Mouse (Mus musculus) liver, embryonic 14.5 days (tissue): Measurements from ENCODE around the gene Fam131a. TPM values are rescaled to one million over a fixed set of nuclear protein-coding genes. Genes with fewer than 3 reads are reported as not detected.

Experiments
- ATAC-seq: fragments of 200-750 bp; cut with Nextera tagmentation; 2 replicates; pipeline ENCODE4 v1.8.0; 2017; ENCODE audit warnings: moderate number of reproducible peaks, mild to moderate bottlenecking, moderate library complexity; ENCODE audit not compliant: insufficient read depth
- DNase-seq, 3 experiments: peaks; one replicate each; pipeline ENCODE4 v3.0.0-alpha.2; 2012 to 2013; ENCODE audit warnings: low read depth in 3 of 3, low spot score in 3 of 3
- H3K27ac ChIP-seq: fragments of 300-500 bp; sonication (generic); 2 replicates; pipeline ENCODE4 v1.5.1; 2014; ENCODE audit warnings: moderate library complexity, mild to moderate bottlenecking, control low read depth, inconsistent platforms
- H3K27me3 ChIP-seq: fragments of 300-500 bp; sonication (generic); 2 replicates; pipeline ENCODE4 v1.6.1; 2014; ENCODE audit warnings: mild to moderate bottlenecking, low read length, moderate library complexity; ENCODE audit not compliant: control insufficient read depth, insufficient read depth
- H3K36me3 ChIP-seq: fragments of 300-500 bp; sonication (generic); replicated peaks from 2 replicates; pipeline ENCODE4 v1.6.1; 2014; ENCODE audit warnings: low read depth; ENCODE audit not compliant: control insufficient read depth, insufficient read depth
- H3K4me1 ChIP-seq, 2 experiments: fragments of 200-500 bp in 1 of 2; fragments of 300-500 bp in 1 of 2; sonication (generic) in 1 of 2; replicated peaks; 2 replicates each; pipeline ENCODE4 v1.6.1; 2012 to 2014; ENCODE audit warnings: antibody characterized with exemption in 1 of 2, inconsistent platforms in 1 of 2, low read length in 1 of 2; ENCODE audit not compliant: control insufficient read depth in 2 of 2, insufficient read depth in 2 of 2
- H3K4me2 ChIP-seq: fragments of 300-500 bp; sonication (generic); 2 replicates; pipeline ENCODE4 v1.6.1; 2014; ENCODE audit warnings: low read depth, mild to moderate bottlenecking, control low read depth, moderate library complexity
- H3K4me3 ChIP-seq, 2 experiments: fragments of 200-500 bp in 1 of 2; fragments of 300-500 bp in 1 of 2; sonication (generic) in 1 of 2; 2 replicates each; pipeline ENCODE4 v1.5.1; 2012 to 2014; ENCODE audit warnings: low read depth in 2 of 2, low read length in 2 of 2, mild to moderate bottlenecking in 2 of 2, control low read depth in 1 of 2, inconsistent platforms in 1 of 2, moderate library complexity in 1 of 2; ENCODE audit not compliant: insufficient read depth in 1 of 2
- H3K9ac ChIP-seq: fragments of 300-500 bp; sonication (generic); replicated peaks from 2 replicates; pipeline ENCODE4 v1.6.1; 2014; ENCODE audit warnings: mild to moderate bottlenecking, control low read depth, moderate library complexity
- H3K9me3 ChIP-seq: fragments of 300-500 bp; sonication (generic); 2 replicates; pipeline ENCODE4 v1.6.1; 2016; ENCODE audit warnings: low read length, mixed read lengths; ENCODE audit not compliant: control insufficient read depth
- CTCF ChIP-seq: IDR thresholded peaks from 2 replicates; pipeline ENCODE4 v1.5.1; 2016; ENCODE audit warnings: antibody characterized with exemption, low read depth, control low read depth
- EP300 ChIP-seq: IDR thresholded peaks from 2 replicates; pipeline ENCODE4 v1.6.1; 2016; ENCODE audit warnings: antibody characterized with exemption, low read depth
- WGBS: fragments of 180-500 bp; shearing (Covaris S2); extraction: QIAGEN DNeasy Blood & Tissue Kit; methylation state at CpG from one replicate; pipeline ENCODE4 v1.1.7; 2014; ENCODE audit not compliant: insufficient replicate concordance; 5-methylcytosine and 5-hydroxymethylcytosine counted together
- polyA plus RNA-seq, 2 experiments: library from polyadenylated mRNA; depleted of rRNA in 1 of 2; stranded (reverse) in 1 of 2; unstranded in 1 of 2; fragments of >200 nt; fragmentation: Nextera tagmentation in 1 of 2; extraction: Ambion mirVana in 1 of 2; gene quantifications; 2 replicates each; pipeline versions ENCODE4 v1.2.1 to v1.2.3; 2012 to 2014

The Fam131a gene
- polyA plus RNA-seq, 2 experiments, result 1.3 to 1.4 TPM

- Histone ChIP-seq H3K27me3 (peaks cover 31% of the 10 kb centered on the region), H3K9me3 (no peaks in the 10 kb centered on the region), H3K4me1 (peaks cover 2 to 3% of the 10 kb centered on the region in 2 experiments; a peak in 3 of 4 replicates), H3K27ac (no peak overlapping the region), H3K4me3 (peak overlapping the region; percentile 10 to 34; a peak in 3 of 4 replicates), H3K36me3 (peaks cover 7% of the 10 kb centered on the region), H3K9ac (peak overlapping the region; percentile 18; the same call in 1 of the 2 replicates), H3K4me2 (peak overlapping the region; percentile 58)
- 5% methylated on average over 46 of the region's 46 CpGs for WGBS
- DNase-seq (no peak), ATAC-seq (no peak)
- TF ChIP-seq CTCF (no peak), EP300 (no peak)
Measured at GRCm38 (mm10) chr16:20695622-20696323, 2.7 kb downstream of the Fam131a start.

- H3K27me3 ChIP-seq, result peaks cover 27% of the 10 kb centered on the region
- no peak for ATAC-seq
Measured at GRCm38 (mm10) chr16:20699266-20699665, 6.2 kb downstream of the Fam131a start.

DNA sequence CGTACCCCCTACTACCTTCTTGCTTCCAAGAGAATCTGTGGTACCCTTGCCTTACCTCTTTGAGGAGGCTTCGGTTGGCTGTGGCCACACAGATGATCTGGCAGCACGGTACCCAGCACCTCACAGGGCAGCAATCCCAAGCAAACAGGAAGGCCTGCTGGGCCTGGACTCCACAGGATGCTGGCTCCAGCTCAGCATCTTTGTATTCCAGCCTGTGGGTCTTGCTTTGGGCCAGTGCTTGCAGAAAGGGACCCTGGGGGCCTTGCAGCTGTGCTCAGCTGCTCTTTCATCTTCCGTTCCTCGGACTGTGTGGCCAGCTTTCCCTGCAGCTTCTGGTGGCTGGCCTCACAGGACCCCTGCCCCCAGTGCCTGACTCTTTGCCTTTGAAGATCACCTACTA, 7.0 kb downstream of the Fam131a start:
- no peaks in the 10 kb centered on the region for H3K9me3 ChIP-seq
- WGBS, result 64% methylated on average over 5 of the region's 5 CpGs
- no peak for DNase-seq
- H3K4me3 ChIP-seq, result no peak overlapping the region
- no peak for ATAC-seq
- no peak overlapping the region for H3K4me2 ChIP-seq
- TF ChIP-seq CTCF (no peak), EP300 (no peak)
- no peaks in the 10 kb centered on the region for H3K36me3 ChIP-seq
- H3K9ac ChIP-seq, result no peak overlapping the region
- peaks cover 19% of the 10 kb centered on the region for H3K27me3 ChIP-seq
- no peak overlapping the region for H3K27ac ChIP-seq
- peaks cover 33 to 34% of the 10 kb centered on the region in 2 experiments for H3K4me1 ChIP-seq

More at GRCm38 (mm10) chr16:20699266-20699665, 6.2 kb downstream of the Fam131a start:
- H3K9ac ChIP-seq, result no peak overlapping the region
- DNase-seq, result no peak
- WGBS, result 62% methylated on average over 5 of the region's 5 CpGs
- no peaks in the 10 kb centered on the region for H3K36me3 ChIP-seq
- no peak for TF ChIP-seq EP300
- TF ChIP-seq CTCF, result no peak
- no peaks in the 10 kb centered on the region for H3K9me3 ChIP-seq
- H3K27ac ChIP-seq, result no peak overlapping the region
- H3K4me3 ChIP-seq, result no peak overlapping the region
- peaks cover 26 to 27% of the 10 kb centered on the region in 2 experiments for H3K4me1 ChIP-seq
- no peak overlapping the region for H3K4me2 ChIP-seq

DNA sequence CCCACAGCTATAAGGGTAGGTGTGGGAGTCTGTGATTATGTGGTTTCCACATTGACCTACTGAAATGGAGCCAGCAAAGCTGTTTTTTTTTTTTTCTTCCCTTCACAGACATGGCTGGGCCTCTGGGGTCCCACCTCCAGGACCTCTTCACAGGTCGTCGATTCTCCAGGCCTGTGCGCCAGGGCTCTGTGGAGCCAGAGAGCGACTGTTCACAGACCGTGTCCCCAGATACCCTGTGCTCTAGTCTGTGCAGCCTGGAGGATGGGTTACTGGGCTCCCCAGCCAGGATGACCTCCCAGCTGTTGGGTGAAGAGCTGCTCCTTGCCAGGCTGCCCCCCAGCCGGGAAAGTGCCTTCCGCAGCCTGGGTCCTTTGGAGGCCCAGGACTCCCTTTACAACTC, 8.3 kb downstream of the Fam131a start:
- Histone ChIP-seq H3K4me2 (no peak overlapping the region), H3K9ac (no peak overlapping the region), H3K4me3 (no peak overlapping the region), H3K27ac (no peak overlapping the region), H3K27me3 (peaks cover 6% of the 10 kb centered on the region), H3K9me3 (no peaks in the 10 kb centered on the region), H3K4me1 (peaks cover 45 to 46% of the 10 kb centered on the region in 2 experiments), H3K36me3 (no peaks in the 10 kb centered on the region)
- no peak for DNase-seq
- ATAC-seq, result no peak
- 73% methylated on average over 7 of the region's 7 CpGs for WGBS
- no peak for TF ChIP-seq CTCF
- TF ChIP-seq EP300, result no peak

GRCm38 (mm10) chr16:20701729-20702521, 8.9 kb downstream of the Fam131a start:
- ATAC-seq, result no peak
- peaks cover under 1% of the 10 kb centered on the region; the same call in 1 of the 2 replicates for H3K27me3 ChIP-seq
- H3K9me3 ChIP-seq, result no peaks in the 10 kb centered on the region
- TF ChIP-seq EP300, result no peak
- TF ChIP-seq CTCF, result no peak
- peak overlapping the region; percentile 69 for H3K4me2 ChIP-seq
- DNase-seq, result no peak
- H3K4me3 ChIP-seq, result peak overlapping the region; percentile 2 to 10; a peak in 1 of 4 replicates
- H3K36me3 ChIP-seq, result no peaks in the 10 kb centered on the region; the same call in 1 of the 2 replicates
- peaks cover 51 to 52% of the 10 kb centered on the region in 2 experiments for H3K4me1 ChIP-seq
- peak overlapping the region; percentile 52 for H3K27ac ChIP-seq
- H3K9ac ChIP-seq, result peak overlapping the region; percentile 37
- 42% methylated on average over 10 of the region's 12 CpGs for WGBS
